ENCODE assay signal across 8 mouse cellular contexts in genomic region chr5:123381968-123382367, GRCm38 (mm10). TPM values are rescaled to one million over a fixed set of nuclear protein-coding genes. Genes with fewer than 3 reads are reported as not detected.
A peak's percentile ranks its signal among the peaks of the same experiment; 100 is the strongest.
DNase-seq lines count a peak whose midpoint lies in the region; ATAC-seq lines count a peak whose summit lies in the region.

No protein-coding gene starts in this region.

- no peak overlapping the region for H3K9ac ChIP-seq in heart, embryonic 12.5 days
- no peak overlapping the region for H3K9ac ChIP-seq in limb, embryonic 15.5 days
- H3K9ac ChIP-seq in forebrain, embryonic 12.5 days: no peak overlapping the region

- no peak overlapping the region for H3K27ac ChIP-seq in heart, embryonic 12.5 days (ENCODE audit: poor library complexity, severe bottlenecking)
- no peak overlapping the region for H3K27ac ChIP-seq in limb, embryonic 15.5 days
- H3K27ac ChIP-seq in forebrain, embryonic 12.5 days: no peak overlapping the region
- no peak overlapping the region for H3K27ac ChIP-seq in forebrain, embryonic 10.5 days

- H3K27me3 ChIP-seq in heart, embryonic 12.5 days (replicated peaks): 0 out of 2 replicates have a peak, but pooled peaks cover 4% of the 10 kb centered on the region
- no peaks in the 10 kb centered on the region for H3K27me3 ChIP-seq in limb, embryonic 15.5 days
- no peaks in the 10 kb centered on the region for H3K27me3 ChIP-seq in splenic B cell, adult 2 months (ENCODE audit: control insufficient read depth, insufficient read depth, low read length, poor library complexity, severe bottlenecking)
- H3K27me3 ChIP-seq in forebrain, embryonic 12.5 days: no peaks in the 10 kb centered on the region
- H3K27me3 ChIP-seq in forebrain, embryonic 10.5 days (ENCODE audit: poor library complexity, severe bottlenecking): peaks cover 5% of the 10 kb centered on the region

- peak; percentile 44; the same call in 1 of the 2 replicates for ATAC-seq in heart, embryonic 12.5 days (ENCODE audit: insufficient number of reproducible peaks, low FRiP score)
- ATAC-seq in limb, embryonic 15.5 days (ENCODE audit: insufficient number of reproducible peaks, low FRiP score, low TSS enrichment, low read depth): no peak
- no peak for ATAC-seq in megakaryocyte-erythroid progenitor cell, adult 5-6 weeks (replicated peaks; ENCODE audit: low FRiP score, low TSS enrichment, poor library complexity, severe bottlenecking)
- ATAC-seq in forebrain, embryonic 12.5 days (ENCODE audit: low FRiP score): no peak

- H3K4me1 ChIP-seq in heart, embryonic 12.5 days (replicated peaks): peaks cover 32% of the 10 kb centered on the region
- peaks cover 15% of the 10 kb centered on the region for H3K4me1 ChIP-seq in limb, embryonic 15.5 days
- H3K4me1 ChIP-seq in forebrain, embryonic 12.5 days: no peaks in the 10 kb centered on the region
- H3K4me1 ChIP-seq in forebrain, embryonic 10.5 days: peaks cover 25% of the 10 kb centered on the region

- WGBS in heart, embryonic 12.5 days: 10% methylated on average over 20 of the region's 20 CpGs
- 18% methylated on average over 20 of the region's 20 CpGs for WGBS in limb, embryonic 15.5 days
- 44% methylated on average over 20 of the region's 20 CpGs for WGBS in forebrain, embryonic 12.5 days
- 40% methylated on average over 20 of the region's 20 CpGs for WGBS in forebrain, embryonic 10.5 days

- H3K4me3 ChIP-seq in heart, embryonic 12.5 days: peak overlapping the region; percentile 24
- H3K4me3 ChIP-seq in limb, embryonic 15.5 days: no peak overlapping the region
- H3K4me3 ChIP-seq in forebrain, embryonic 12.5 days (replicated peaks): no peak overlapping the region
- no peak overlapping the region for H3K4me3 ChIP-seq in forebrain, embryonic 10.5 days

- peak; percentile 41 for DNase-seq in thymus, postnatal 4 days
- DNase-seq in thymus, postnatal 10 days (ENCODE audit: low spot score in 2 of 2): no peak
- peak; percentile 72 for DNase-seq in splenic B cell, adult 2 months (ENCODE audit: low read depth, low spot score)
- no peak for DNase-seq in forebrain, embryonic 10.5 days (ENCODE audit: extremely low spot score, low spot score)

- H3K36me3 ChIP-seq in heart, embryonic 12.5 days: no peaks in the 10 kb centered on the region
- H3K36me3 ChIP-seq in limb, embryonic 15.5 days: no peaks in the 10 kb centered on the region
- no peaks in the 10 kb centered on the region for H3K36me3 ChIP-seq in splenic B cell, adult 2 months (ENCODE audit: control insufficient read depth, insufficient read depth, low read length, poor library complexity, severe bottlenecking)
- H3K36me3 ChIP-seq in forebrain, embryonic 12.5 days (replicated peaks): no peaks in the 10 kb centered on the region
- H3K36me3 ChIP-seq in forebrain, embryonic 10.5 days (replicated peaks): 0 out of 2 replicates have a peak, but pooled peaks cover 3% of the 10 kb centered on the region

- H3K4me2 ChIP-seq in heart, embryonic 12.5 days: peak overlapping the region; percentile 53
- H3K4me2 ChIP-seq in limb, embryonic 15.5 days: peak overlapping the region; percentile 22; the same call in 1 of the 2 replicates
- no peak overlapping the region for H3K4me2 ChIP-seq in forebrain, embryonic 12.5 days

- peaks cover 3% of the 10 kb centered on the region; the same call in 1 of the 2 replicates for H3K9me3 ChIP-seq in heart, embryonic 12.5 days (replicated peaks)
- H3K9me3 ChIP-seq in limb, embryonic 15.5 days: no peaks in the 10 kb centered on the region
- no peaks in the 10 kb centered on the region for H3K9me3 ChIP-seq in forebrain, embryonic 12.5 days
- no peaks in the 10 kb centered on the region for H3K9me3 ChIP-seq in forebrain, embryonic 10.5 days

RNA-seq across cellular contexts. Expression of gene Mlxip, which starts 12.6 kb away (rescaled TPM):
- 14.2 TPM in 2 replicates for polyA plus RNA-seq in heart, embryonic 12.5 days (2016; fragmentation: Nextera tagmentation; extraction: Ambion mirVana)
- 12.7 and 13.7 TPM in 2 replicates for polyA plus RNA-seq in limb, embryonic 15.5 days (2015; fragmentation: Nextera tagmentation; extraction: Ambion mirVana)
- total RNA-seq in megakaryocyte-erythroid progenitor cell, adult 5-6 weeks (2014; fragmentation: Nextera tagmentation): 25.0 and 30.1 TPM in 2 replicates
- 5.1 and 7.9 TPM in 2 replicates for total RNA-seq in megakaryocyte-erythroid progenitor cell, adult 5-6 weeks (2017)
- polyA plus RNA-seq in forebrain, embryonic 12.5 days (2016; fragmentation: Nextera tagmentation; extraction: Ambion mirVana): 19.0 and 19.8 TPM in 2 replicates
- polyA plus RNA-seq in forebrain, embryonic 10.5 days (2016; fragmentation: Nextera tagmentation; extraction: Ambion mirVana): 16.7 and 17.9 TPM in 2 replicates

RNA-seq across cellular contexts. Expression of gene Bcl7a, which starts 38.3 kb away (rescaled TPM):
- 16.3 and 16.6 TPM in 2 replicates for polyA plus RNA-seq in heart, embryonic 12.5 days (2016; fragmentation: Nextera tagmentation; extraction: Ambion mirVana)
- polyA plus RNA-seq in limb, embryonic 15.5 days (2015; fragmentation: Nextera tagmentation; extraction: Ambion mirVana): 20.4 and 22.3 TPM in 2 replicates
- total RNA-seq in megakaryocyte-erythroid progenitor cell, adult 5-6 weeks (2014; fragmentation: Nextera tagmentation): 34.6 and 46.7 TPM in 2 replicates
- 18.7 and 26.4 TPM in 2 replicates for total RNA-seq in megakaryocyte-erythroid progenitor cell, adult 5-6 weeks (2017)
- polyA plus RNA-seq in forebrain, embryonic 12.5 days (2016; fragmentation: Nextera tagmentation; extraction: Ambion mirVana): 64.4 and 66.5 TPM in 2 replicates
- 38.4 and 41.8 TPM in 2 replicates for polyA plus RNA-seq in forebrain, embryonic 10.5 days (2016; fragmentation: Nextera tagmentation; extraction: Ambion mirVana)

Comparison
In these comparisons a context has a peak if more than half of its experiments do, and no peak if none do; other contexts are left out.
1. DNase-seq: peak in thymus, postnatal 4 days (single experiment) and splenic B cell, adult 2 months (single experiment); none in thymus, postnatal 10 days (0 of 2) and forebrain, embryonic 10.5 days (single experiment).